Mouse (Mus musculus): ENCODE results near the gene Tas2r107. TPM values are rescaled to one million over a fixed set of nuclear protein-coding genes. Genes with fewer than 3 reads are reported as not detected.

Tas2r107 gene
- not detected for polyA plus RNA-seq (2017; shearing (Covaris generic))

GRCm38 (mm10) chr6:131660049-131660448 lies at the start of gene Tas2r107:
Tas2r107 (minus strand) TSS chr6:131660149.

GRCm38 (mm10) chr6:131689963-131690362 lies 30.0 kb upstream of the Tas2r107 start, which contains the start of gene Tas2r114:
Tas2r114 (minus strand) TSS chr6:131690063.

GRCm38 (mm10) chr6:131687395-131687794 lies 27.4 kb upstream of the Tas2r107 start, which contains the start of gene Tas2r105:
Tas2r105 (minus strand) TSS chr6:131687495.

GRCm38 (mm10) chr6:131685644-131686043 lies 25.7 kb upstream of the Tas2r107 start, which contains the start of gene Tas2r104:
Tas2r104 (minus strand) TSS chr6:131685744.

GRCm38 (mm10) chr6:131678786-131679185 lies 18.8 kb upstream of the Tas2r107 start, which contains the start of gene Tas2r106:
Tas2r106 (minus strand) TSS chr6:131678886.

GRCm38 (mm10) chr6:131630812-131631211 lies 29.1 kb downstream of the Tas2r107 start, which contains the start of gene Tas2r130:
Tas2r130 (minus strand) TSS chr6:131630912.

Other genes with a start within 250 kb of the Tas2r107 start
- gene 5430401F13Rik, start 173.7 kb downstream of the Tas2r107 start, polyA plus RNA-seq (2017; shearing (Covaris generic)): 1.3 TPM
- not detected for gene Gm6619, start 173.7 kb downstream of the Tas2r107 start, polyA plus RNA-seq (2017; shearing (Covaris generic))
- 0.35 TPM for gene Tas2r130, start 29.2 kb downstream of the Tas2r107 start, polyA plus RNA-seq (2017; shearing (Covaris generic))
- gene Tas2r106, start 18.7 kb upstream of the Tas2r107 start, polyA plus RNA-seq (2017; shearing (Covaris generic)): not detected
- gene Tas2r104, start 25.6 kb upstream of the Tas2r107 start, polyA plus RNA-seq (2017; shearing (Covaris generic)): not detected
- not detected for gene Tas2r105, start 27.3 kb upstream of the Tas2r107 start, polyA plus RNA-seq (2017; shearing (Covaris generic))
- gene Tas2r114, start 29.9 kb upstream of the Tas2r107 start, polyA plus RNA-seq (2017; shearing (Covaris generic)): not detected